Mouse (Mus musculus): ENCODE data around the gene Fars2. TPM values are rescaled to one million over a fixed set of nuclear protein-coding genes. Genes with fewer than 3 reads are reported as not detected.

Gene Fars2
- polyA plus RNA-seq, 1 experiment = 42.6 TPM

DNA sequence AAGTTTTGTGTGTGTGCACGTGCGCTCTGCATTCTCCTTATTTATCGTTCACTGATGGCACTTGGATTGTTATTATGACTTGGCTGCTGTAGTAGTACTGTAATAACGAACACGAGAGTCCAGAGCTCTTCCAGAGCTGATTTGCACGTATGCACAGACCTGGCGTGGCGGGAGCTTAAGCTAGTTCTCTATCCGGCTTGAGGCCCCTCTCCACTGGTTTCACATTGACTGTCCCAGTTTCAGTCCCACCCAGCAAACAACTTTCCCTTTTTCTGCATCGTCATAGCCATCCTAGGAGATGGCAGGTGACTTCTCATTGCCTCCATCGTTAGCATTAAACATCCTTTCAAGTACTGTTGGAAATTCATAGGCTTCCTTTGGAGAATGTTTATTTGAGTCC, 252.2 kb downstream of the Fars2 start:
- WGBS = 76% methylated on average over 11 of the region's 11 CpGs
- Histone ChIP-seq H3K4me1 (ENCODE audit: control insufficient read depth, insufficient read depth, insufficient read length, low read length) (no peaks in the 10 kb centered on the region), H3K36me3 (ENCODE audit: control insufficient read depth, insufficient read depth, low read length) (no peaks in the 10 kb centered on the region), H3K27me3 (ENCODE audit: control insufficient read depth, insufficient read depth, low read length) (no peaks in the 10 kb centered on the region), H3K27ac (ENCODE audit: insufficient read depth, low read depth, low read length) (no peak overlapping the region), H3K4me3 (ENCODE audit: low read depth, low read length) (no peak overlapping the region)
- TF ChIP-seq POLR2A (IDR thresholded peaks at IDR 0.05; ENCODE audit: low read depth, low read length) (no peak), CTCF (IDR thresholded peaks at IDR 0.05; ENCODE audit: extremely low read depth, insufficient read length, insufficient replicate concordance, low read depth, low read length) (no peak)

GRCm38 (mm10) chr13:36383236-36383635, 266.0 kb downstream of the Fars2 start:
- Histone ChIP-seq H3K4me1 (ENCODE audit: control insufficient read depth, insufficient read depth, insufficient read length, low read length) (no peaks in the 10 kb centered on the region), H3K4me3 (ENCODE audit: low read depth, low read length) (no peak overlapping the region), H3K36me3 (ENCODE audit: control insufficient read depth, insufficient read depth, low read length) (no peaks in the 10 kb centered on the region), H3K27me3 (ENCODE audit: control insufficient read depth, insufficient read depth, low read length) (no peaks in the 10 kb centered on the region), H3K27ac (ENCODE audit: insufficient read depth, low read depth, low read length) (no peak overlapping the region)
- TF ChIP-seq POLR2A (IDR thresholded peaks at IDR 0.05; ENCODE audit: low read depth, low read length) = no peak
- TF ChIP-seq CTCF (IDR thresholded peaks at IDR 0.05; ENCODE audit: extremely low read depth, insufficient read length, insufficient replicate concordance, low read depth, low read length) = no peak
- 64% methylated on average over 2 of the region's 2 CpGs for WGBS

DNA sequence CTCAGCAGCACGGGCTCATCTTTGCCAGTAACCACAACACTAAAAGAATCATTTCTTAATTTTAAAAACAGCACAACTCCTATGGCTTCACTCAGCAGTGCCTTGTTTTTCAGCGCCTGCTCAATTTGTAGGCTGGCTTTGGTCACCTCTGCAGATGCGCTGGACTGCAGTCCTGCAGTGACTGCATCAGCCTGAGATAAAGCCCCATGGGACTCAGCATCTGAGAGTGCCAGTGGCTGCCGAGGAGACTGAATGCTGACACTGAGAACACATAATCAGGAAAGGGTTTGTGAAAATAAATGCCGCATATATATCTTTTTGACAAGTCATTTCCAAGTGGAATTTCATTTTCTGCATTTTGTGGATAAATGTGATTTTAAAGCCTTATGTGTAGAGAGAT, 268.9 kb downstream of the Fars2 start:
- Histone ChIP-seq H3K27me3 (ENCODE audit: control insufficient read depth, insufficient read depth, low read length) (no peaks in the 10 kb centered on the region), H3K4me1 (ENCODE audit: control insufficient read depth, insufficient read depth, insufficient read length, low read length) (no peaks in the 10 kb centered on the region), H3K27ac (ENCODE audit: insufficient read depth, low read depth, low read length) (no peak overlapping the region), H3K36me3 (ENCODE audit: control insufficient read depth, insufficient read depth, low read length) (no peaks in the 10 kb centered on the region), H3K4me3 (ENCODE audit: low read depth, low read length) (no peak overlapping the region)
- TF ChIP-seq POLR2A (IDR thresholded peaks at IDR 0.05; ENCODE audit: low read depth, low read length) (no peak), CTCF (IDR thresholded peaks at IDR 0.05; ENCODE audit: extremely low read depth, insufficient read length, insufficient replicate concordance, low read depth, low read length) (no peak)
- 92% methylated on average over 5 of the region's 5 CpGs for WGBS

DNA sequence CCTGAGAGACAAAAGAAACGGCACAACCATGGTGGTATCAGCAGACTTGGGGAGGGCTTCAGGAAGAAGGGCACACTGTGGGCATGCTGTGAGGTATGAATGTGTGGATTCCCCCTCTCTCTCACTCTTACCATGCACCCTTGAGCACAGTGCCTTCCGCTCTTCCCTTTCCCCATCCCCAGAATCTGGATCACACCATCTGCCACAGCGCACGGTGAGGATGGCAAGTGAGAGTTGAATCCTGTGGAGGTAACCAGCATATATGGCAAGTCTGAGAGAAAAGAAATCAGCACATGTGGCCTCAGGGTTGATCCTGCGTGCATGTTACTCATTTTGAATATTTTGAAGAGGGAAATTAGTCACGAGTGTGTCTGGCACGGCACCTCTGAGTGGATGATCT, 274.7 kb downstream of the Fars2 start:
- no peak overlapping the region for H3K27ac ChIP-seq (ENCODE audit: insufficient read depth, low read depth, low read length)
- no peaks in the 10 kb centered on the region for H3K36me3 ChIP-seq (ENCODE audit: control insufficient read depth, insufficient read depth, low read length)
- no peak for TF ChIP-seq CTCF (IDR thresholded peaks at IDR 0.05; ENCODE audit: extremely low read depth, insufficient read length, insufficient replicate concordance, low read depth, low read length)
- TF ChIP-seq POLR2A (IDR thresholded peaks at IDR 0.05; ENCODE audit: low read depth, low read length) = no peak
- WGBS = 98% methylated on average over 7 of the region's 7 CpGs
- H3K4me1 ChIP-seq (ENCODE audit: control insufficient read depth, insufficient read depth, insufficient read length, low read length) = no peaks in the 10 kb centered on the region
- H3K27me3 ChIP-seq (ENCODE audit: control insufficient read depth, insufficient read depth, low read length) = no peaks in the 10 kb centered on the region
- no peak overlapping the region for H3K4me3 ChIP-seq (ENCODE audit: low read depth, low read length)

DNA sequence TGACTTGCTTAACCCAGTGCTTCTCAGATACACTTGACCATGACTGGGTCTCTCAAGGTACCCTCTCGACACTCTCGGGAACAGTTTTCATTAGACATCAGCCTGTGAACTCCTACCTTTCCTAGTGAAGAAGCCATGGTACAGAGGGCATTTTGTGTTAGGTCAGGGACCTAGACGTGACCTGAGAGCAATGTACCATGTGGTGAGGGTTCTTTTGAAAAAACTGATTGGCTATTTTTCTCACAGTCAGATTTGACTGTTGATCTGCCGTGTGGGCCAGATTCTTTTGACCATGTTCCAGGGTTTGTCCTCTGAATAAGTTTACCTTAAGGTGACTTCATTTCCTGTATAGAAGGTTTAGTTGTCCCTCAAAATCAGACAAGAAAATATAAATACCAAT, 275.5 kb downstream of the Fars2 start:
- 92% methylated on average over 4 of the region's 4 CpGs for WGBS

DNA sequence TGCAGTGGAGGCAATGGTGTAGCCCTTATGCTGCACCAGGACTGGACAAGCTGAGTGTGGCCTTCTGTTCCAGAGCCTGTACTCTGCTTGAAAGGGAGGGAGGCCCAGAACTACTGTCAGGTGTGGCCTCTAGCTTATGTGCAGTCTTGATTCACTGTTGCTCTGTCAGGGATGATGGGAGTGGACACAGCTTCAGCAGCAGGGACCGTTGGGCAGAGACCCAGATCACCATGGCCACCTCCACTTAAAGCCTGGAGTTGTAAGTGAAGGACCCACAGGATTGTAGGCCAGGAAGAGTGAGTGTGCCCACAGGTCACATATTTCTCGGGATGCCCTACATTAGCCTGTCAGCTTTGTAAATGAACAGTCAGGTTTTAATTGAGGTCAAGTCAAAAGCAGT, 283.8 kb downstream of the Fars2 start:
- no peak overlapping the region for H3K27ac ChIP-seq (ENCODE audit: insufficient read depth, low read depth, low read length)
- H3K36me3 ChIP-seq (ENCODE audit: control insufficient read depth, insufficient read depth, low read length) = no peaks in the 10 kb centered on the region
- 95% methylated on average over 2 of the region's 2 CpGs for whole genome bisulfite sequencing
- H3K4me3 ChIP-seq (ENCODE audit: low read depth, low read length) = no peak overlapping the region
- no peaks in the 10 kb centered on the region for H3K27me3 ChIP-seq (ENCODE audit: control insufficient read depth, insufficient read depth, low read length)
- H3K4me1 ChIP-seq (ENCODE audit: control insufficient read depth, insufficient read depth, insufficient read length, low read length) = no peaks in the 10 kb centered on the region
- TF ChIP-seq POLR2A (IDR thresholded peaks at IDR 0.05; ENCODE audit: low read depth, low read length) (no peak), CTCF (IDR thresholded peaks at IDR 0.05; ENCODE audit: extremely low read depth, insufficient read length, insufficient replicate concordance, low read depth, low read length) (no peak)

More for the DNA sequence above, 275.5 kb downstream of the Fars2 start:
- H3K27ac ChIP-seq (ENCODE audit: insufficient read depth, low read depth, low read length) = no peak overlapping the region
- no peaks in the 10 kb centered on the region for H3K27me3 ChIP-seq (ENCODE audit: control insufficient read depth, insufficient read depth, low read length)
- no peaks in the 10 kb centered on the region for H3K36me3 ChIP-seq (ENCODE audit: control insufficient read depth, insufficient read depth, low read length)
- H3K4me3 ChIP-seq (ENCODE audit: low read depth, low read length) = no peak overlapping the region
- no peaks in the 10 kb centered on the region for H3K4me1 ChIP-seq (ENCODE audit: control insufficient read depth, insufficient read depth, insufficient read length, low read length)
- no peak for TF ChIP-seq POLR2A (IDR thresholded peaks at IDR 0.05; ENCODE audit: low read depth, low read length)
- TF ChIP-seq CTCF (IDR thresholded peaks at IDR 0.05; ENCODE audit: extremely low read depth, insufficient read length, insufficient replicate concordance, low read depth, low read length) = no peak

DNA sequence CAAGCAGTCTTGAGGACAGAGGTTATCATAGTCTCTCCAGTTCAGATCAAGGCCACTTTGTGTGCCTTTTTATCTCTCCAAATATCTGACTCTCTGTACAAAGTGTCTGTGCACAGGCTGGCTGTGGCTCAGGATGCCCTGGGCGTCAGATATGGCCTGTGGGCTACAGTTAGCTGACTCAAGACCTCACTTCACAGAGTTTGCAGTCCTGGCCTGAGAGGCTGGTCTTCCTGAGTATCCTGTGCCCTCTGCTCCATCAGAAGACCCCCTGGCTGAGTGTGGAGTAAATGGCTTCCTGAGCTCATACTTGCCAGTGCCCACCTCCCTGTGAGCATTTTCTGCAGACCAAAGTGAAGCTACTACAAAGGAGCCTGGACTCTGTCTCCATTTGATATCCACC, 296.1 kb downstream of the Fars2 start:
- 88% methylated on average over 1 of the region's 1 CpGs for WGBS
- H3K36me3 ChIP-seq (ENCODE audit: control insufficient read depth, insufficient read depth, low read length) = peaks cover 5% of the 10 kb centered on the region
- H3K27ac ChIP-seq (ENCODE audit: insufficient read depth, low read depth, low read length) = no peak overlapping the region
- no peak overlapping the region for H3K4me3 ChIP-seq (ENCODE audit: low read depth, low read length)
- no peaks in the 10 kb centered on the region for H3K4me1 ChIP-seq (ENCODE audit: control insufficient read depth, insufficient read depth, insufficient read length, low read length)
- no peaks in the 10 kb centered on the region for H3K27me3 ChIP-seq (ENCODE audit: control insufficient read depth, insufficient read depth, low read length)
- TF ChIP-seq CTCF (IDR thresholded peaks at IDR 0.05; ENCODE audit: extremely low read depth, insufficient read length, insufficient replicate concordance, low read depth, low read length) (no peak), POLR2A (IDR thresholded peaks at IDR 0.05; ENCODE audit: low read depth, low read length) (no peak)

GRCm38 (mm10) chr13:36415176-36415575, 298.0 kb downstream of the Fars2 start:
- WGBS = 90% methylated on average over 1 of the region's 1 CpGs
- Histone ChIP-seq H3K4me1 (ENCODE audit: control insufficient read depth, insufficient read depth, insufficient read length, low read length) (no peaks in the 10 kb centered on the region), H3K4me3 (ENCODE audit: low read depth, low read length) (no peak overlapping the region), H3K27ac (ENCODE audit: insufficient read depth, low read depth, low read length) (no peak overlapping the region), H3K27me3 (ENCODE audit: control insufficient read depth, insufficient read depth, low read length) (no peaks in the 10 kb centered on the region), H3K36me3 (ENCODE audit: control insufficient read depth, insufficient read depth, low read length) (peaks cover 5% of the 10 kb centered on the region)
- TF ChIP-seq CTCF (IDR thresholded peaks at IDR 0.05; ENCODE audit: extremely low read depth, insufficient read length, insufficient replicate concordance, low read depth, low read length) (no peak), POLR2A (IDR thresholded peaks at IDR 0.05; ENCODE audit: low read depth, low read length) (no peak)

All from small intestine, adult 2 months (tissue).